Mouse (Mus musculus) limb, embryonic 14.5 days (tissue): ENCODE results near the gene Mrpl2. TPM values are rescaled to one million over a fixed set of nuclear protein-coding genes. Genes with fewer than 3 reads are reported as not detected.
A peak's percentile ranks its signal among the peaks of the same experiment; 100 is the strongest.

Experiments
- ATAC-seq: fragments of 200-750 bp; cut with Nextera tagmentation; 2 replicates; pipeline ENCODE4 v1.8.0; 2017; ENCODE audit warnings: low read depth, moderate number of reproducible peaks, moderate TSS enrichment; ENCODE audit not compliant: low FRiP score
- DNase-seq: peaks from one replicate; pipeline ENCODE4 v3.0.0-alpha.2; 2015; ENCODE audit warnings: low spot score
- H3K27ac ChIP-seq: fragments of 300-500 bp; sonication (generic); replicated peaks from 2 replicates; pipeline ENCODE4 v1.5.1; 2014; ENCODE audit warnings: low read depth, mild to moderate bottlenecking, low read length, moderate library complexity, mixed read lengths
- H3K27me3 ChIP-seq: fragments of 300-500 bp; sonication (generic); 2 replicates; pipeline ENCODE4 v1.6.1; 2014; ENCODE audit warnings: low read length, mixed read lengths; ENCODE audit not compliant: control insufficient read depth, insufficient read depth
- H3K36me3 ChIP-seq: fragments of 300-500 bp; sonication (generic); 2 replicates; pipeline ENCODE4 v1.6.1; 2014; ENCODE audit warnings: mild to moderate bottlenecking, low read length, moderate library complexity, mixed read lengths; ENCODE audit not compliant: control insufficient read depth, insufficient read depth
- H3K4me1 ChIP-seq: fragments of 300-500 bp; sonication (generic); 2 replicates; pipeline ENCODE4 v1.6.1; 2014; ENCODE audit warnings: antibody characterized with exemption, low read length, mixed read lengths; ENCODE audit not compliant: control insufficient read depth, insufficient read depth
- H3K4me2 ChIP-seq: fragments of 300-500 bp; sonication (generic); replicated peaks from 2 replicates; pipeline ENCODE4 v1.6.1; 2014; ENCODE audit warnings: low read depth, mild to moderate bottlenecking, low read length, moderate library complexity; ENCODE audit not compliant: severe bottlenecking
- H3K4me3 ChIP-seq: fragments of 300-500 bp; sonication (generic); replicated peaks from 2 replicates; pipeline ENCODE4 v1.5.1; 2014; ENCODE audit warnings: low read length
- H3K9ac ChIP-seq: fragments of 300-500 bp; sonication (generic); 2 replicates; pipeline ENCODE4 v1.6.1; 2014; ENCODE audit warnings: mild to moderate bottlenecking, low read depth, low read length, moderate library complexity; ENCODE audit not compliant: severe bottlenecking
- H3K9me3 ChIP-seq: fragments of 300-500 bp; sonication (generic); 2 replicates; pipeline ENCODE4 v1.6.1; 2016; ENCODE audit warnings: low read length; ENCODE audit not compliant: control insufficient read depth
- POLR2A ChIP-seq: fragments of 200-500 bp; IDR thresholded peaks from 2 replicates; pipeline ENCODE4 v1.8.0; 2012; ENCODE audit warnings: inconsistent platforms, mild to moderate bottlenecking, moderate library complexity, borderline replicate concordance; ENCODE audit not compliant: insufficient read depth, insufficient read length; ENCODE audit errors: extremely low read depth
- whole genome bisulfite sequencing: fragments of 180-500 bp; shearing (Covaris S2); extraction: QIAGEN DNeasy Blood & Tissue Kit; methylation state at CpG from one replicate; pipeline ENCODE4 v1.1.7; 2014; 5-methylcytosine and 5-hydroxymethylcytosine counted together
- polyA plus RNA-seq, 2 experiments: library from polyadenylated mRNA; depleted of rRNA in 1 of 2; stranded (reverse) in 1 of 2; unstranded in 1 of 2; fragments of >200 nt; fragmentation: Nextera tagmentation in 1 of 2; extraction: Ambion mirVana in 1 of 2; gene quantifications; 2 replicates each; pipeline versions ENCODE4 v1.2.1 to v1.2.3; 2012 to 2014

Mrpl2 gene
- polyA plus RNA-seq, 2 experiments: 68.0 to 103 TPM

- Histone ChIP-seq H3K27ac (peak within 1 kb of the TSS; percentile 96), H3K9me3 (no peaks in the 10 kb centered on the region; the same call in 1 of the 2 replicates), H3K4me2 (peak within 1 kb of the TSS; percentile 63), H3K36me3 (peaks cover 52% of the 10 kb centered on the region), H3K9ac (peak within 1 kb of the TSS; percentile 92), H3K4me3 (peak within 1 kb of the TSS; percentile 76), H3K27me3 (no peaks in the 10 kb centered on the region), H3K4me1 (peaks cover 25% of the 10 kb centered on the region)
- TF ChIP-seq POLR2A: peak; percentile 80; the same call in 1 of the 2 replicates
- ATAC-seq (peak; percentile 92), DNase-seq (peak; percentile 98)
- 0% methylated on average over 23 of the region's 58 CpGs for WGBS
Measured at GRCm38 (mm10) chr17:46650232-46651031, 4.4 kb downstream of the Mrpl2 start, which contains the start of gene Cul7. Cul7 (plus strand) TSS chr17:46650337.

GRCm38 (mm10) chr17:46651292-46651691 is 5.3 kb downstream of the Mrpl2 start:
- no peak for TF ChIP-seq POLR2A
- no peaks in the 10 kb centered on the region for H3K27me3 ChIP-seq
- H3K9me3 ChIP-seq: no peaks in the 10 kb centered on the region; the same call in 1 of the 2 replicates
- peak overlapping the region; percentile 63 for H3K4me2 ChIP-seq
- H3K36me3 ChIP-seq: peaks cover 60% of the 10 kb centered on the region
- DNase-seq: no peak
- WGBS: 74% methylated on average over 17 of the region's 17 CpGs
- H3K27ac ChIP-seq: peak overlapping the region; percentile 96
- peak overlapping the region; percentile 76 for H3K4me3 ChIP-seq
- peaks cover 25% of the 10 kb centered on the region for H3K4me1 ChIP-seq
- H3K9ac ChIP-seq: peak overlapping the region; percentile 92
- no peak for ATAC-seq

- peak overlapping the region; percentile 63 for H3K4me2 ChIP-seq
- H3K4me3 ChIP-seq: peak overlapping the region; percentile 76
- H3K4me1 ChIP-seq: peaks cover 20% of the 10 kb centered on the region
- ATAC-seq: no peak
- H3K27me3 ChIP-seq: no peaks in the 10 kb centered on the region
- no peaks in the 10 kb centered on the region; the same call in 1 of the 2 replicates for H3K9me3 ChIP-seq
- peaks cover 67% of the 10 kb centered on the region for H3K36me3 ChIP-seq
- TF ChIP-seq POLR2A: no peak
- WGBS: 73% methylated on average over 20 of the region's 20 CpGs
- no peak for DNase-seq
- H3K9ac ChIP-seq: peak overlapping the region; percentile 92
- no peak overlapping the region for H3K27ac ChIP-seq
Measured at GRCm38 (mm10) chr17:46651755-46652547, 5.9 kb downstream of the Mrpl2 start.

GRCm38 (mm10) chr17:46656054-46656453 is 10.0 kb downstream of the Mrpl2 start:
- no peak for TF ChIP-seq POLR2A
- ATAC-seq: no peak
- H3K27me3 ChIP-seq: no peaks in the 10 kb centered on the region
- H3K9ac ChIP-seq: no peak overlapping the region
- H3K4me2 ChIP-seq: no peak overlapping the region
- 71% methylated on average over 6 of the region's 6 CpGs for WGBS
- H3K9me3 ChIP-seq: no peaks in the 10 kb centered on the region; the same call in 1 of the 2 replicates
- DNase-seq: no peak
- no peak overlapping the region for H3K27ac ChIP-seq
- peaks cover 15% of the 10 kb centered on the region for H3K4me1 ChIP-seq
- H3K4me3 ChIP-seq: no peak overlapping the region
- H3K36me3 ChIP-seq: peaks cover 92% of the 10 kb centered on the region

- DNase-seq: no peak
- no peak overlapping the region for H3K4me2 ChIP-seq
Measured at GRCm38 (mm10) chr17:46661351-46661750, 15.3 kb downstream of the Mrpl2 start.

More at GRCm38 (mm10) chr17:46661351-46661750, 15.3 kb downstream of the Mrpl2 start:
- peaks cover 96% of the 10 kb centered on the region for H3K36me3 ChIP-seq
- H3K27ac ChIP-seq: no peak overlapping the region
- ATAC-seq: no peak
- no peak overlapping the region for H3K9ac ChIP-seq
- H3K27me3 ChIP-seq: no peaks in the 10 kb centered on the region
- H3K9me3 ChIP-seq: no peaks in the 10 kb centered on the region
- no peak overlapping the region for H3K4me3 ChIP-seq
- no peaks in the 10 kb centered on the region for H3K4me1 ChIP-seq
- 86% methylated on average over 9 of the region's 9 CpGs for WGBS
- TF ChIP-seq POLR2A: no peak
